Mouse (Mus musculus): Measurements from ENCODE around the gene Ret.

DNA sequence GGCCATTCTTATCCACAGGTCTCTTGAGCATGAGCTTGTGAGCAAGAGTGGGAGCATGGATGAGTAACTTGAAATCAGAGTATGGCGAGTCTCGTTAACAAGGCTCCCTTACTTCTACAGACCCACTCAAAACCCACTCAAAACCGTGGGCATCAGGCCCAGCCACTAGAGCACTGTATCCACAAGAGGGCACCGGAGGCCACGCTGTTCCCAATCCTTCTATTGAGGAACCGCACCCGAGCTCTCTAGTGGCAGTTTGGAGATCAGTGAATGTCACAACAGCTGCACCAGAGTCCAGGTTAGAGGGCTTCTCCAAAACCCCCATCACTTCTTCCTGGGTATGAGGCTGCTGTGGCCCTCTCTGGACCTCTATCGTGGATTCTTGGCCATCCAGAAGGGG is 2.4 kb downstream of the Ret start:
- TF ChIP-seq CTCF (IDR thresholded peaks at IDR 0.05) (peak; percentile 74), EP300 (IDR thresholded peaks at IDR 0.05) (no peak)

All from lung, postnatal 0 days (tissue).